Mouse (Mus musculus): ENCODE results near the gene Irx6. TPM values are rescaled to one million over a fixed set of nuclear protein-coding genes. Genes with fewer than 3 reads are reported as not detected.

The Irx6 gene
- not detected in 2 replicates for polyA plus RNA-seq (2012; rRNA removed)

GRCm38 (mm10) chr8:92674244-92675128 is at the start of gene Irx6:
TSS of gene Irx6 (plus strand) at chr8:92674288.
- no peak for DNase-seq (ENCODE audit: low read depth)

- DNase-seq (ENCODE audit: low read depth): no peak
Measured at GRCm38 (mm10) chr8:92628711-92629650, 45.1 kb upstream of the Irx6 start.

DNA sequence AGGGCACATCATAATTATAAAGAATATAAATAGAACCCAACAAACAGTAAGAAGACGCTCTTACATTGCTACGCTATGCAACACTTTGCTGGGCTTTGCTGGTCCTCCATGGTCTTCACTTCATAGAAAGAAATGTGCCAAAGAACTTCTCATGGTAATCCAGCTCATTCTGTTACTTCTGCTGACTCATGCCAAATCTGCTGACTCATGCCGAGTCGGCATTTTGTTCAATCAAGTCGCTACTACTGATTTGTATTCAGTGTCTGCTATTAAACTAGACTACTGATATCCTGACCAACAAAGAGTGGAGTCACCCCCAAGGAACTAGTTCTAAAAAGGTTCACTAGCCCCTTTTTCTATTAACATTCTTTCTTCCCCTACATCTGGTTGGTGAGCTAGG is 40.9 kb upstream of the Irx6 start:
- DNase-seq (ENCODE audit: low read depth): no peak

GRCm38 (mm10) chr8:92640820-92641219 is 33.3 kb upstream of the Irx6 start:
- DNase-seq (ENCODE audit: low read depth): no peak

- no peak for DNase-seq (ENCODE audit: low read depth)
Measured at GRCm38 (mm10) chr8:92646637-92647036, 27.5 kb upstream of the Irx6 start.

DNA sequence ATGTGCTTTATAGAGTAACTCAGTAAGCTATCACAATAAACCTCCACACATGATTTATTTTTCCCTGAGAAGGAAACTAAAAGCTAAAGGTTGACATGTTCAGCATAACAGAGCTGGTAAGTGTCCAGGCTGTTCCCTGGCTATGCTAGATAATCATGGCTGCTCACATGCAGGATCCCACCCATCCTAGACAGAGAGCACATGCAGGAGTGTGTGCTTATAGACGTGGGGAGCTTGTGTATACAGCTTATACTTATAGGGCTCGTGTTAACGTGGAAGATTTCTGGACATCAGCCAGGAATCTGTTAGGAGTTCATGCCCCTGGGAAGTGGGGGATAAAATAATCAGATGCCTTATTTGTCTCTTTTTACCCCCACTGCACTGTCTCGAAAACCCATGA is 9.9 kb upstream of the Irx6 start:
- DNase-seq (ENCODE audit: low read depth): no peak

- DNase-seq (ENCODE audit: low read depth): no peak
Measured at GRCm38 (mm10) chr8:92670236-92670635, 3.9 kb upstream of the Irx6 start.

DNA sequence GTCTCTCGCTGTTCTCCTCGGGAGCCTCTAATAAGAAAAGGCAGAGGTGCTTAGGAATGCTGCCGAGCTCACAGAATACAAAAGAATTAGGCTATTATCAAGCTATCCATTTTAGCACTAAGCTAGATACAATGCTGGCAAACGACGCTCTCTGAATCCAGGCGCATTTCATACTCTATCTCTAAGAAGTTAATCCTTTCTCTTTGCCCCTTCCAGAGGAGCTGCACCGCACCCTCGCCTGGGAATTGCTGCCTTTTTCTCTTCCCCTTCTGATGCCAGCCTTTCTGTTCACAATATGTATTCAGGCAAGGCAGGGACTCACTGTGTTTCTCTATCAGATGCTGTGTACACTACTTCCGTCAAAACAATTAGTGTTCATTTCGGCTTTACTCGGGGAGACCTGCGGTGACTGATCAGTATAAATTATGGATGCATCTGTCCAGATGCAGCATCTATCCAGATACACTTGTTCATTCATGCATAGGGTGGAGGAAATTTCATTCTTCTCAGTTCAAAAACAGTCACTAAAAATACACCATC is 3.4 kb upstream of the Irx6 start:
- no peak for DNase-seq (ENCODE audit: low read depth)

DNA sequence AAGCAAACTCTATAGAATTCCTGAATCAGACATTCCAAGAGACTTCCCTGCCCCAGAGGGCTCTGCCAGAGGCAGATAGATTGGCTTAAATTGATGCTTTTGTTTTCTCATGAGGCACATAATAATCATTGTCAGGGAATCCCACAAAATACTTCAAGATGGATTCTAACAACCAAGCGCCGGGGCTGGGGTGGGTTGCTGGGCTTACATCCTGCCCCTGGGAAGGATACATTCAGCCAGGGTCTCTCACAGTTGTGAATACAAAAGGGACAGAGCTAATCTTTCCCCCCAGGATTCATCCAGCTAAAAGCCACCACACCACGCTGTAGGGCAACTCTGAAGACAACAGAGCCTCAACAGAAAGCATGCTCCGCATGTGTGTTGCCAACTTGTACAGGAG is 2.2 kb upstream of the Irx6 start:
- DNase-seq (ENCODE audit: low read depth): no peak

DNA sequence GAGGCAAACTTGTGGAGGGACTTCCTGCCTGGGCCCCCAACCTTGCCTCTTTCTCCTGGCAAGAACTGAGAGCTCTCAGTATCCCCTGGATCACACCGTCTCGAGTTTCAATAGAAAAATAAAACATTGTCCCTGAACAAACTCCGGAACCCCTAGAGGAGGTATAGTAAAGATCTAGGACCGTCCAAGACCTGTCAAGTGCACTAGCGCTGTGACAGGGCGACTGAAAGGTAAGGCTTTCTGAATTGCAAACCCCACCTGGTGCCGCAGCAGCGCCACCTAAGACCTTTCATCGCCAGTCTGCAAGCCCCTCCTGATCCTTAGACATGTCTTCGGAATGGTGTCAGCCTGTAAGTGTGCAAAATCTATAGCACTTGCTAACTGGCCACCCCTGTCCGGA is 987 bp upstream of the Irx6 start:
- DNase-seq (ENCODE audit: low read depth): no peak

- no peak for DNase-seq (ENCODE audit: low read depth)
Measured at GRCm38 (mm10) chr8:92673555-92674243, 389 bp upstream of the Irx6 start.

- no peak for DNase-seq (ENCODE audit: low read depth)
Measured at GRCm38 (mm10) chr8:92678407-92678806, 4.3 kb downstream of the Irx6 start.

DNA sequence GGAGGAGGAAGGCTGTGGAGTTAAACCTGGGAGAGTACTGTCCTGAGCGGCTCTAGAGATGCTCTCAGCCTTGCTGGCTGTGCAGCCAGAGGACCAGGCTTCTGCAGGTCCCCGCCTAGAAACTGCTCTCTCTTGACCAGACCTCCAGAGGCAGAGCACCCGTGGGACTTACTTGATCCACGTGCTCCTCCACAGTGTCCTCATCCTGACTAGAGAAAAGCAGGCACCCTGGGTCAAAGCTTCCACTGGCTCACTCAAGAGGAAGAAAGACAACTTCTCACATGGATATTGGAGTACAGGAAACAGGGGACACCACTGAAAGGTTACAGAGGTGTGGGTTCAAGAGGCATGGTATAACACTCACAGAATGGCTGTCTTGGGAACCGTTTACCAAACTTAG is 23.3 kb downstream of the Irx6 start:
- DNase-seq (ENCODE audit: low read depth): no peak

DNA sequence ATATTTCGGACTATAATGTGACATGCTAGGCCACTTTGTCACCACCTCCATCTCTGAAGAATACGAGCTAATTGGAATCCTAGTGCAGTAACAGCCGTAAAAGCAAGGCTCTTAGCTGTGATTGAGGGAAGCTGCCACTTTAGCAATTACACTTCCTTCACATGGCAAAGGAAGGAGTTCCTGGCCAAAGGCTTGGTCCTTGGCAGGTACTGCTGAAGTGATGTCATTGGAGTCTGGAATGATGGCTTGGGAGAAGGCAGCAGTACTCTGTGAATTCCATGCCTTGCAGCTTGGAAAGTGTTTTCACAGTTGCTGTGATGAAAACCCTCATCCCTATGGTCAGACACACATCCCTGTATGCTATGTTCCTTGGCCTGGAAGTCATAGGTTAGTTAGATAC is 24.3 kb downstream of the Irx6 start:
- DNase-seq (ENCODE audit: low read depth): no peak

DNA sequence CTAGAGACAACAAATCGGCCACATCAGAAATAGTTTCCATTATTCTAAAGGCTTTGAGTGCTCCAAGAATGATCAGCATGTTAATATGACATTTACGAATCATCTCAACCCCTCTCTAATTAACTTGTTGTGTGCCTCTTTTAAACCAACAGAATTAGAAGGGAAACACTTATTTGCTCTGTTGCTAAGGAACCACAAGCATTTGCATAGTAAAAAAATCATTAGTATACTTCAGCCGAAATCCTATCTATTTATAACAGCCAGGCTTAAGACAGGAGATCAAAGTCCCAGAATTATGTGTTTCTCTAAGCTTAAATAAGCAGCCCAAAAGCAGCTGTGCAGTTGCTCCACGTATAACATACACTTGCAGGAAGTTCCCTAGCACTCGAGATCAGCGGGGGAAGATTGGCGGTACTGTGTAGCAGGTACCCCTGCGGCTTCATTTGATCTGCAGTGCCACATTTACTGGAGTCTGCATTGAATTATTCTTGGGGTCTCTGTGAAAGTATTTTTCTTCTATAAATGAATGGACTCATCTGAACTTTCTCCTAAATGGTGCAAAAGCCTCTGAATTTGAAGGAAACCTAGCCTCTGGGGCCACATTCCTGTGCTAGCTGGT is 25.9 kb downstream of the Irx6 start:
- DNase-seq (ENCODE audit: low read depth): no peak

- DNase-seq (ENCODE audit: low read depth): no peak
Measured at GRCm38 (mm10) chr8:92703375-92703774, 29.3 kb downstream of the Irx6 start.

GRCm38 (mm10) chr8:92706311-92706710 is 32.2 kb downstream of the Irx6 start:
- no peak for DNase-seq (ENCODE audit: low read depth)

DNA sequence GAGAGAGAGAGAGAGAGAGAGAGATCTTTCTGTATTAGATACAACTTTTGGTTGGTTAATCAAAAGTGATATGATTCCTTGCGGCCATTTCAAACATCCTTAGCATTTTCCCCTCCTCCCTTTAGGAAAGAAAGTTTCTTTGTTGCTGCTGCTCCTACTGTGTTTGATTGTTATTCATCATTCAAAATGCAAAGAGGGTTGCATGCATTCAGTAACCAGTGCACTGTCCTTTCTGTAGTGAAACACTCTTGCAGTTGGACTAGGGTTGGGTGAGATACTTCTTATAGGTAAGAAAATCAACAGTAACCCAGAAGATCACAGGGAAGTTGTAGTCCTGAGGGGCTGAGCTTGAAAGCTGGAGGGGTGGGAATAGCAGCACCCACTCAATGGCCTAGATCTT is 39.2 kb downstream of the Irx6 start:
- DNase-seq (ENCODE audit: low read depth): no peak

DNA sequence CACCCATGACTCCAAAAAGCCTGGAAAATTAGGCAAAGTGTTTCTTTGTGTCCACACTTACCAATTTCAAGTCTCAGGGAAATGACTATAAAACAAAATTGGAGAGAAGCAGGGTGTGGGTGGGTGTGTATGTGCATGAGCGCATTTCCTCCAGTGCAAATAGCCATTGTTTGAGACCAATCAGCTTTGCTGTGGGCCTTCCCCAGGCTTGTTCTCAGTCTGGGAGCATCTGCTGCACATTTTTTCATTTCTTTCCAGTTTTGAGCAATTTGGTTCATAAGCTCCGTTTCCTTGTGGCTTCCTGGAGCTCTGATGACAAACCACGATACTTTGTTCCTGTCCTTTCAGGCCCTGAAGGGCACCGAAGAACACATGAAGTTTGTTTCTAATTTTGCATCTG is 43.3 kb downstream of the Irx6 start:
- DNase-seq (ENCODE audit: low read depth): no peak

- no peak for DNase-seq (ENCODE audit: low read depth)
Measured at GRCm38 (mm10) chr8:92718057-92718456, 44.0 kb downstream of the Irx6 start.

DNA sequence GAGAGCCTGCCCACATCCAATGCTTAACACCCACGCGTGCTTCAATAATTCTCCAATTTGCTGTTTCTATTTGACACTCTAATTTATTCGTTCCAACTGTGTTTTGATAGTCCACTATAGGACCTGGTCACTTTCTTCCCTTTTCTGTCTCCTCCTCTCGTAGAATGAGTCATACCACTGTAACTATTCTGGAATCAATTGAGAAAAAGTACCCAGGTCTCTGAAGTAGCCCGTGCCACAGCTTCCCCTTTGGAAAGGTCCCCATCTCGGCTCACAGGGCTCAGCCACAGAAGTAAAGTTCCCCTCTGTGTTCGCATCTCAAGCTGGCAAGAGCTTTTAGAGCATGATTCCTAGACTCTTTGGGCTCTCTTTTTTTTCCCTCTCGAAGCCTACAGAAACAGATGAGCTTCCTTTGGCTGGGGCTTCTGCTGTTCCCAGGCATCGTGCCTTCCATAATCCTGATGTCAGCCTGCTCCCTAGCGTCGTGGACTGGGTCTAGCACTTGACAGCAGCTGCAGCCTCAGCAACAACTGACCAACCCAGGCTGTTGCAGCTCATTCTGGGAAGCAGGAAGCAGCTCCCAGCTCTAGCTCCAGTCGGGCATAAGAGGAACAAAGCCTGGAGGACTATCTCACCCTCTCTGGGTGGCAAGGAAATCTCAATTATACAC is 47.3 kb downstream of the Irx6 start:
- DNase-seq (ENCODE audit: low read depth): no peak

Measured in gonadal fat pad, adult 2 months (tissue).